Mouse (Mus musculus) urinary bladder, postnatal 4 days (tissue): ENCODE measurements around the gene 9130023H24Rik.

Source experiments
- DNase-seq, 2 experiments: peaks; one replicate each; pipeline ENCODE4 v3.0.0; 2021 to 2022; ENCODE audit warnings: low spot score in 2 of 2

9130023H24Rik gene

GRCm38 (mm10) chr7:128237927-128238778 lies at the start of gene 9130023H24Rik:
TSS of gene 9130023H24Rik (minus strand) at chr7:128238031.
- peak; percentile 100 for DNase-seq

GRCm38 (mm10) chr7:128285060-128285459 lies 47.2 kb upstream of the 9130023H24Rik start:
- no peak for DNase-seq

GRCm38 (mm10) chr7:128284047-128284446 lies 46.2 kb upstream of the 9130023H24Rik start:
- no peak for DNase-seq

- no peak for DNase-seq
These were observed 44.9 kb upstream of the 9130023H24Rik start for GRCm38 (mm10) chr7:128282532-128283244.

- no peak for DNase-seq
These were observed 43.9 kb upstream of the 9130023H24Rik start for GRCm38 (mm10) chr7:128281765-128282164.

GRCm38 (mm10) chr7:128279750-128280149 lies 41.9 kb upstream of the 9130023H24Rik start:
- DNase-seq = no peak

DNA sequence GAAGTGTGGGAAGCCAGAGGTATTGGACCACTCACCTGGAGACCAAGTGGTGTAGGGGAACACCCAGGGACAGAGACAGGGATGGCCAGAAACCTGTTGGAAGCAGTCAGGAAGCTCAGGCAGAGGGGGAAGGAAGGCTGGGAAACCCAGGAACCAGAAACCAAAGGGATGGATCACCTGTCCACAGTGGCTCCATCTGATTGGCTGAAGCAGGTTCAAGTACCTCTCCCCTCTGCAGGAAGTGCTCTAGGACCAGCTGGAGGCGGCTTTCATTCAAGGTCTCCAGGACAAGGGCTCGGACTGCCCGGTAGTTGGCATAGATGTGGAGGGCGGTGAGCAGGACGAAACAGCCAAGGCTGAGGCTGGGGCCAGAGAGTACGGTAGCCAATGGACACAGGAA lies 38.2 kb upstream of the 9130023H24Rik start:
- DNase-seq = no peak

- DNase-seq = no peak
These were observed 33.7 kb upstream of the 9130023H24Rik start for GRCm38 (mm10) chr7:128271496-128271895.

DNA sequence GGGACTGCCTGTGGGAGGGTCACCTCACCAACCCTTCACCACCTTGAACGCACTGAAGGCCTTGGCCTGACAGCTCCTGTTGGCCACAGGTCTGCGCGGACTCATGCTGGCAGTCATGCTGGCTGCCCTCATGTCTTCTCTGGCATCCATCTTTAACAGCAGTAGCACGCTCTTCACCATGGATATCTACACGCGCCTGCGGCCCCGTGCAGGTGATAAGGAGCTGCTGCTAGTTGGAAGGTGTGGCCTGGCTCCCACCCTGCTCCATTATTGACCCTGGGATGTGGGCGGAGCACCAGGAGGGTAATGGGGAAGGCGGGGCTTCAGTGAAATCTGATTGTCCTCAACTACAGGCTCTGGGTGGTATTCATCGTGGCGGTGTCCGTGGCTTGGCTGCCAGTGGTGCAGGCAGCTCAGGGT lies 32.6 kb upstream of the 9130023H24Rik start:
- no peak for DNase-seq

- DNase-seq = no peak
These were observed 30.0 kb upstream of the 9130023H24Rik start for GRCm38 (mm10) chr7:128267813-128268212.

GRCm38 (mm10) chr7:128267391-128267790 lies 29.6 kb upstream of the 9130023H24Rik start:
- DNase-seq = no peak

- DNase-seq = no peak
These were observed 28.2 kb upstream of the 9130023H24Rik start for GRCm38 (mm10) chr7:128266056-128266455.

GRCm38 (mm10) chr7:128265411-128265810 lies 27.6 kb upstream of the 9130023H24Rik start, which contains the start of gene Slc5a2:
TSS of gene Slc5a2 (plus strand) at chr7:128265657.
- DNase-seq = no peak

DNA sequence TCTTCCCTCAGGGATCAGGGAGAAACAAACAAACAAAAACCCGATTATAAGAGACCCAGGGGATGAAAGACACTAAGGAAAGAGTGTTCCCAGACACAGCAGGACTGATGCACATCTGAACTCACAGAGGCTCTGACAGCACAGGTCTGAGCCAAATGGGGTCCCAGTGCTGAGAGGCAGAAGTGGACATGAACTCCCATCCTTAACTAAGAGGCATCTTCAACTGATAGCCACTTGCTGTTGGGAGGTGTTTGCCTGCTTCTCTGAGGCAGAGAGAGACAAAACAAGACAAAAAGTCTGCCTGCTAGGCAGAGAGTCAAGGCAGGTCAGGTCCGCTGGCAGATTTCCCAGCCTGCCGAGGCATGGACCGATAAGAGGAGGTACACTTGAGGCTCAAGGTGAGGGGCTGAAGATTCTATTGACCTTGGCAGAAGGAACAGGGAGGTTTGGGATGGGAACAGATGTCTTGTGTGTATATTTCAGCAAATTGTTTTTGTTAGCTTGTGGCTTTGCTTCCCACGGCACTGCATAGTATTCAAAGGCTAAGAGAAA lies 19.0 kb upstream of the 9130023H24Rik start:
- no peak for DNase-seq

- no peak for DNase-seq
These were observed 17.9 kb upstream of the 9130023H24Rik start for GRCm38 (mm10) chr7:128255757-128256156.

GRCm38 (mm10) chr7:128254978-128255377 lies 17.1 kb upstream of the 9130023H24Rik start:
- DNase-seq = no peak

GRCm38 (mm10) chr7:128252609-128253008 lies 14.8 kb upstream of the 9130023H24Rik start:
- peak in 1 of 2 experiments; percentile 59 for DNase-seq

DNA sequence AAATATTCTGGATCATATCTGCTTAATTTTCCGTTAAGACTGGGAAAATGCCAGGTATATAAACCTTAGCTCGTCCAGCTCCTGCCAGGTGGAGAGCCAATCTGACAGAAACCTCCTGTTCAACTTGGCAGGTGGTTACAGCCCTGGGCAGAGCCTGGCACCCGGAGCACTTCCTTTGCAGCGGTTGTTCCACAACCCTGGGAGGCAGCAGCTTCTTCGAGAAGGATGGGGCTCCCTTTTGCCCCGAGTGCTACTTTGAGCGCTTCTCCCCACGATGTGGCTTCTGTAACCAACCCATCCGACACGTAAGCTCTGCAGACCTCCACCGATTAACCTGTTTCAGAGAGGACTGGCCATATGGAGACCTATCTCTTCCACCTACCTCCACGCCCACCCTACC lies 14.1 kb upstream of the 9130023H24Rik start:
- peak in 1 of 2 experiments; percentile 55 for DNase-seq

DNA sequence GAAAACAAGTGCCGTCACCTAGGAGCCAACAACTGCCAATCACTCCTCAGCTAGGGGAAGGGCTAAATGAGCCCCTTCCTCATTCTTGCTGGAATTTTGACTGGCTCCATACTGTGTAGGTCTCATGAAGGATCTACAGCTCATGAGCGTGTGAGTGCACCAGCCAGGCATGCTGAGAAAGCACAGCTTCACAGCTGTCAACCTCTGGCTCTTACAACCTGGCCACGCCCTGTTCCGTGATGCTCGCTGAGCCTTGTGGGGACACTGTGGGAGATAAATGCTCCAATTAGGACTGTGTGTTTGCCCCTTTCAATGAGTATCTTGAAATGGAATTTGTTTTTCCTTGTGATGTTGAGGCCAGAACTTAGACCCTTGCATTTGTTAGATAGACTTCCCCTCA lies 12.2 kb upstream of the 9130023H24Rik start:
- DNase-seq = no peak

GRCm38 (mm10) chr7:128248081-128249042 lies 10.5 kb upstream of the 9130023H24Rik start:
- DNase-seq = peak in 1 of 2 experiments; percentile 57

- peak; percentile 73 to 90 for DNase-seq
These were observed 9.6 kb upstream of the 9130023H24Rik start for GRCm38 (mm10) chr7:128247443-128247842.
